Mouse (Mus musculus): Measurements from ENCODE around the gene Kif15.
A peak's percentile ranks its signal among the peaks of the same experiment; 100 is the strongest.

The Kif15 gene

DNA sequence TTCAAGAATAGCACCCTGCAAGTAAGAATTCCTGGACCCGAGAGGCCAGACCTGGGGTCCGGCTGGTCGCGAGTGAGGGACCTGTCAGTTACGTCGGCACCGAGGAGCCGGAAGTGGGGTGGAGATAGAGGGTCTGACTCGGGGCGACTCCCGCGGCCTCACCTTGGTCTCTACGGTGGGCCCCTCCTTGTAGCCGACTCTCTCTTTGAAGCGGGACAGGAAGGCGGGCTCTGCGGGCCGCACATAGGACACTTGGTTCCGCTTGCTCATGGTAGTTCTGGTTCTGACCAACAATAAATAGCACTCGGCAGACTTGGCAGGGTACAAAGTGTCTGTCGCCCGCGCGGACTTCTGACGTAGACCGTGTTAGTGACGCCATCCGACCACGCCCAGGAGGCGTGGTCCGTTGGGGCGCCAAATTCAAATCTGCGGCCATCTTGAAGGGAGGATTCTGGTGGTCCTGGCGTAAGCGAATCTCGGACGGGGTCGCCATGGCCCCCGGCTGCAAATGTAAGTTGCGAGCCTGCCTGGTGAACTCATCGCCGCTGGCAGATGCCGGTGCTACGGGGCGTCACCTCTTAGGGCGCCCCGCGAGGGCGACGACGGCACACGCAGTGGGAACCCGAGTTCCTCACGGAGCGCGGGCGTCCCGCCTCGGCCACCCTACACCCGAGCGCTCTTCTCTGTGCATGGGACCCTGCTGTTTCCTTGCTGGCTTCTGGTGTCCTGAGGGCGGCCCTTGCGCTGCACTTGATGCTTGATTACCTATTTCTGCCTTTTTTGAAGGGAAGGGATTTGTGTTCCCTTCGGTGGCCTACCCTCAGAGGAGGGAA lies at the start of gene Kif15, which contains the start of gene 1110059G10Rik:
Gene Kif15, plus strand, starts transcription at position 404 of the 833 bp plus-strand sequence.
Gene 1110059G10Rik, minus strand, starts transcription at position 358 of the 833 bp plus-strand sequence.
- peak; percentile 93 for DNase-seq

- no peak for DNase-seq
Measured at GRCm38 (mm10) chr9:122901047-122901446, 49.8 kb upstream of the Kif15 start.

GRCm38 (mm10) chr9:122902717-122903535 lies 47.9 kb upstream of the Kif15 start:
- peak; percentile 81 for DNase-seq

- no peak for DNase-seq
Measured at GRCm38 (mm10) chr9:122922436-122922835, 28.4 kb upstream of the Kif15 start.

GRCm38 (mm10) chr9:122922936-122923381 lies 27.9 kb upstream of the Kif15 start, which contains the start of gene Zfp105:
Zfp105 (plus strand) TSS chr9:122923072.
- peak; percentile 70 for DNase-seq

- no peak for DNase-seq
Measured at GRCm38 (mm10) chr9:122928915-122929314, 21.9 kb upstream of the Kif15 start.

DNA sequence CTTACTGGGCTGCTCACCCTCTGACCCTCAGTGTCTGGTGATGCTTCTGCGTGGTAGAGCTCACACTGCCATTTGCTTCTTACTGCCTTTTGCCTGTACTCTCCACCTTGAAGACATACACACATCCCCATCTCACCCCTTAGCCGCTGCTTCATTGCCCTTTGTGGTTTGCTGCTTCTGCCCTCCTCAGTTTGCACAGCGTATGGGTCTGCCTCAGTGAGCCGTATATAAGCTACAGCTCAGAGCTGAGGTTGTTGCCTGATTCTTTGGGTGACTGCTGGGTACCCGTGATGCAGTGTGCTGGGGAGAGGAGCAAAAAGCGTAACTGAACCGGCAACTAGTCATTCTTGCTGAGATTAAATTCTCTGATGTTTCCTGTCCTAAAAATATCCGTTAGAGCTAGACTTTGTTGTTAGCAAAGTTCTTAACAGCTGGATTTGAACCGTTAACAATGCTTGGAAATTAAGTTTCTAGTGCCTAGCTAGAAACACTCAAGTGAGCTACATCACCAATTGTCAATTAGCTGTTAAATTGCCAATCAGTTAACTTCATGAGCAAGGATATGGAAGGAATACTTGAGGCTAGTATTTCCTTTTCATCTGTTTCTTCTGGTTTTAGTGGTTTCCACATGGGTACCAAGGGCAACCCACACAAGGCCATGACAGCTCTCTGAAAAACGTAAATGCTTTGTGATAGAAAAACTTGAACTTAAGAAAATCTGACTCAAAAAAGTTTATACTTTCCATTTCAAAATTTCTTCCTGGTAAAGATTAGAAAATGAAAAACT lies 47.8 kb downstream of the Kif15 start:
- DNase-seq = no peak

- DNase-seq = no peak
Measured at GRCm38 (mm10) chr9:122999193-122999586, 48.3 kb downstream of the Kif15 start.

DNA sequence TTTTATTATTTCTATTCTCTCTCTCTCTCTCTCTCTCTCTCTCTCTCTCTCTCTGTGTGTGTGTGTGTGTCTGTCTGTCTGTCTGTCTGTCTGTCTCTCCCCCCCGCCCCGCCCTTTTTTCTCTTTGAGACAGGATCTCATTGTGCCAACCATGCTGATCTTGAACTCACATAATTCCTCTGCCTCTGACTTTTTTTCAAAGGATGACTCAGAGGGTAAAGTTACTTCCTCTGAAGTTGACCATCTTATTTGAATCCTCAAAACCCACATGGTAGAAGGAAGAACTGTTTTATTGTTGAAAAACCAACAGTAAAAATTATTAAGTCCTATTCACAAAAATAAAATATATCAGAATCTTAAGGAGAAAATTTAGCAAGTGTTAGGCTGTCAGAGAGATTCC lies 53.9 kb downstream of the Kif15 start:
- DNase-seq = no peak

DNA sequence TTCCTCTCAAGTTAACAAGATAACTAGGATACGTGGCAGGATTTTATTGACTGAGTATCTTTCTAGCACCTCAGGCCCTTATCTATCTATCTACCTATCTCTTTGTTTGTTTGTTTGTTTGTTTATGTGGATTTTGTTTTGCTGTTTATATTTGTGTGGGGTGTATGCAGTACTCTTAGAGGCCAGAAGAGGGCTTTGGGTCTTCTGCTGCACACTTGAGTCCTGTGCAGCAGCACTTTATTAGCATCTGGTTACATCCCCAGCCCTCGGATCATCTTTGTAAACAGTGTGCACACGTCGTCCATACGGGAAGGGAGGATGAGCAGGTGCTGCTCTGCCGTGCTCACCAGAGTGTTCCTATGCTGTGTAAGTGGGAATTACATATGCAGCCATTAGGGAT lies 55.2 kb downstream of the Kif15 start:
- no peak for DNase-seq

- peak; percentile 91 for DNase-seq
Measured at GRCm38 (mm10) chr9:123020995-123021631, 70.3 kb downstream of the Kif15 start, which contains the start of gene Tmem42. Tmem42 (plus strand) TSS chr9:123021326.

DNA sequence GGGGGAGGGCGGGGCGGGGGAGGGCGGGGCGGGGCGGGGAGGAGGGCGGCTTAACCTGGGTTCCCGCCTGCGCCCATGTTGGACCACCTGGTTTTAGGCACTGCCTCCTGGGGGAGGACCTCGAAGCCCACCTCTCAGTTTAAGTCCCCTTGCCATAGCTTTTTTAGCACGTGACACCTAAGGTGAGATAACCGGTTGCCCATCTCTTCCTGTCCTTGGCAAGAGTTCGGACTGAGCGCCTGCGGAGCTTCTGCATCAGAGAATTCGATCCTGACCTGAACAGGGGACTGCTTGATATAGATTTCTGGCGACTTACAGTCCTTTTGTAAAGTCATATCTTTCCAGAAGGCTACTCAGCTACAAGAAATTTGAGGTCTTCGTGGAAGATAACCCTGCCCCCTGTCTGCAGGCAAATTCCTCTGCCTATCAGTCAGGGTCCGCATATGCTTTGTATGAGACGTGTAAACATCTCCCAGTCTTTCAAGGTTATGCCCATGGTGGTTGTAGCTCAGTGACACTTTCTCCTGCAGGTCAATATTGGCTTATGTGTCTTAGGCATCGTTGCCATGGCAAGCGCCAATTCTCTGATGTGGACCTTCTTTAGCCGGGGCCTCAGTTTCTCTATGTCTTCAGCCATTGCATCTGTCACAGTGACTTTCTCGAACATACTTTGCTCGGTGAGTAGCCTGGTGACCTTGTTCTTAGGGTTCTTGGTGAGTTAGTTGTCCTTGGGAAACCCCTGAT lies 71.0 kb downstream of the Kif15 start:
- peak; percentile 74 for DNase-seq

GRCm38 (mm10) chr9:123024201-123024600 lies 73.4 kb downstream of the Kif15 start:
- DNase-seq = no peak

GRCm38 (mm10) chr9:123031496-123032246 lies 80.8 kb downstream of the Kif15 start:
- DNase-seq = no peak

DNA sequence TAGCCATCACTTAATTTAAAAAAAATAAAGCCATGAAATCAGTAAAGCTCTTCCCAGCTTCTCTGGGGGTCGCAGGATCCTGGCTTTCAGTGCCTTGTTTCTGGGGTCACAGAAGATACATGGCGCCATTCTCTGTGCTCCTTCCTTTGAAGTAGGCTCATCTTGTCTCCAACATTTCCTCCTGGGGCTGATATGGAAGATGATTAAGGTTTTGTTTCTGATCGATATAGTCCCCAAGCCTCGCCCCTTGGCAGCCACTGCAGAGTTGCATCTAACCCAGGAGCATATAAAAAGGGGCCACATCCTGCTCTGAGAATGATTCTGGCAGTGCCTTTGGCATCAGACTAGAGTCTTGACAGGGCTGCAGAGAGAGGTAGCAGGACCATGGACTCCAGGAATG lies 83.6 kb downstream of the Kif15 start, which contains the start of gene Tgm4:
Gene Tgm4, plus strand, starts transcription at position 301 of the 400 bp plus-strand sequence.
- no peak for DNase-seq

DNA sequence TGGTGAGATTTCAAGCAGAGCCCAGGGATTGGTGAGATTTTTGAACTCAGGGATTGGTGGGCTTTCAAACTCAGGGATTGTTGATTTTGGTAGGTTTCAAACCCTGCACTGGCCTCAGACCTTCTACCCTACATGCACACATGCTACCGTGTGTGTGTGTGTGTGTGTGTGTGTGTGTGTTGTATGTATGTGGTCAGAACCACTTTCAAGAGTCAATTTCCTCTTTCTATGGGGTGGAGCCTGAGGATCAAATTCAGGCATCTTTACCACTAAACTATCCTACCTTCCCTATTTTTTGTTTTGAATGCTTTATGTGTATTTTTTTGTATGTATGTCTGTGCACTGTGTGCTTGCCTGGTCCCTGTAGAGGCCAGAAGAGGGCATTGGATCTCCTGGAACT lies 96.8 kb downstream of the Kif15 start:
- DNase-seq = no peak

GRCm38 (mm10) chr9:123058724-123059292 lies 108.0 kb downstream of the Kif15 start:
- no peak for DNase-seq

GRCm38 (mm10) chr9:123060172-123060571 lies 109.3 kb downstream of the Kif15 start:
- DNase-seq = no peak

All from cerebellum, adult 9-10 months (tissue).